In genomic region chr13:33965056-33966024, GRCm38 (mm10) we compare ENCODE assay signal across 8 mouse cellular contexts. TPM values are rescaled to one million over a fixed set of nuclear protein-coding genes. Genes with fewer than 3 reads are reported as not detected.
A peak's percentile ranks its signal among the peaks of the same experiment; 100 is the strongest.
DNase-seq lines count a peak whose midpoint lies in the region; ATAC-seq and TF ChIP-seq lines count a peak whose summit lies in the region.

No protein-coding gene starts in this region.

- no peaks in the 10 kb centered on the region for H3K27me3 ChIP-seq in kidney, adult 2 months (replicated peaks; ENCODE audit: control insufficient read depth, insufficient read depth, low read length)
- no peaks in the 10 kb centered on the region for H3K27me3 ChIP-seq in forebrain, postnatal 0 days (ENCODE audit: insufficient read depth, low read length)
- H3K27me3 ChIP-seq in limb, embryonic 12.5 days = no peaks in the 10 kb centered on the region
- H3K27me3 ChIP-seq in midbrain, embryonic 14.5 days (ENCODE audit: control insufficient read depth, insufficient read depth, low read length) = no peaks in the 10 kb centered on the region

- peak overlapping the region; percentile 69 for H3K4me3 ChIP-seq in kidney, adult 2 months (ENCODE audit: insufficient read depth, low read depth, low read length)
- H3K4me3 ChIP-seq in forebrain, postnatal 0 days (ENCODE audit: low read depth, low read length) = peak overlapping the region; percentile 43
- peak overlapping the region; percentile 58 for H3K4me3 ChIP-seq in limb, embryonic 12.5 days (replicated peaks)
- H3K4me3 ChIP-seq in midbrain, embryonic 14.5 days (replicated peaks; ENCODE audit: low read depth, low read length) = peak overlapping the region; percentile 42

- no peaks in the 10 kb centered on the region for H3K36me3 ChIP-seq in kidney, adult 2 months (ENCODE audit: control insufficient read depth, insufficient read depth, low read length)
- H3K36me3 ChIP-seq in forebrain, postnatal 0 days (ENCODE audit: insufficient read depth) = no peaks in the 10 kb centered on the region
- no peaks in the 10 kb centered on the region for H3K36me3 ChIP-seq in limb, embryonic 12.5 days
- no peaks in the 10 kb centered on the region for H3K36me3 ChIP-seq in midbrain, embryonic 14.5 days (ENCODE audit: control insufficient read depth, insufficient read depth, low read length)

- WGBS in kidney, adult 2 months = 9% methylated on average over 14 of the region's 14 CpGs
- WGBS in forebrain, postnatal 0 days = 25% methylated on average over 14 of the region's 14 CpGs
- 29% methylated on average over 14 of the region's 14 CpGs for WGBS in limb, embryonic 12.5 days
- WGBS in midbrain, embryonic 14.5 days = 27% methylated on average over 14 of the region's 14 CpGs

- H3K9me3 ChIP-seq in forebrain, postnatal 0 days (ENCODE audit: low read length) = no peaks in the 10 kb centered on the region
- H3K9me3 ChIP-seq in limb, embryonic 12.5 days = no peaks in the 10 kb centered on the region
- no peaks in the 10 kb centered on the region for H3K9me3 ChIP-seq in midbrain, embryonic 14.5 days (ENCODE audit: control insufficient read depth, low read length)

- no peak for TF ChIP-seq POLR2A in kidney, adult 2 months (IDR thresholded peaks at IDR 0.05; ENCODE audit: low read depth, low read length)

- peak overlapping the region; percentile 71 for H3K4me2 ChIP-seq in forebrain, postnatal 0 days (ENCODE audit: low read depth)
- H3K4me2 ChIP-seq in limb, embryonic 12.5 days = peak overlapping the region; percentile 61
- peak overlapping the region; percentile 58 for H3K4me2 ChIP-seq in midbrain, embryonic 14.5 days (ENCODE audit: low read length)

- H3K27ac ChIP-seq in kidney, adult 2 months (ENCODE audit: insufficient read depth, low read depth, low read length) = peak overlapping the region; percentile 92
- peak overlapping the region; percentile 66; the same call in 1 of the 2 replicates for H3K27ac ChIP-seq in forebrain, postnatal 0 days (ENCODE audit: low read depth, low read length)
- peak overlapping the region; percentile 91 for H3K27ac ChIP-seq in limb, embryonic 12.5 days
- H3K27ac ChIP-seq in midbrain, embryonic 14.5 days (replicated peaks; ENCODE audit: low read depth, low read length) = peak overlapping the region; percentile 65

- TF ChIP-seq CTCF in kidney, adult 2 months (conservative IDR thresholded peaks at IDR 0.05; ENCODE audit: insufficient read depth, insufficient read length, low read depth, low read length) = no peak
- TF ChIP-seq CTCF in forebrain, postnatal 0 days (IDR thresholded peaks at IDR 0.05; ENCODE audit: low read depth) = no peak

- ATAC-seq in activated CD4-positive, CD25-positive, alpha-beta regulatory T cell, adult 4 months = peak; percentile 54
- peak; percentile 26 for ATAC-seq in forebrain, postnatal 0 days
- ATAC-seq in limb, embryonic 12.5 days (ENCODE audit: insufficient number of reproducible peaks, insufficient read depth, low FRiP score, low TSS enrichment, low read depth) = no peak
- 0 out of 2 replicates have a peak, but pooled peaks have one; percentile 19 for ATAC-seq in midbrain, embryonic 14.5 days (ENCODE audit: low FRiP score, low TSS enrichment)

- H3K4me1 ChIP-seq in kidney, adult 2 months (ENCODE audit: control insufficient read depth, insufficient read depth, low read length) = no peaks in the 10 kb centered on the region
- no peaks in the 10 kb centered on the region for H3K4me1 ChIP-seq in forebrain, postnatal 0 days (ENCODE audit: insufficient read depth)
- peaks cover 7% of the 10 kb centered on the region; the same call in 1 of the 2 replicates for H3K4me1 ChIP-seq in limb, embryonic 12.5 days (replicated peaks)
- H3K4me1 ChIP-seq in midbrain, embryonic 14.5 days (ENCODE audit: control insufficient read depth, insufficient read depth, low read length) = no peaks in the 10 kb centered on the region

- peak; percentile 33 for DNase-seq in kidney, adult 2 months
- no peak for DNase-seq in kidney, postnatal 14 days
- no peak for DNase-seq in forebrain, postnatal 0 days
- DNase-seq in midbrain, embryonic 14.5 days = no peak
- no peak for DNase-seq in cerebellum, postnatal 25 days
- DNase-seq in left cerebral cortex, adult 9 months (ENCODE audit: low spot score in 2 of 2) = no peak

- H3K9ac ChIP-seq in forebrain, postnatal 0 days = peak overlapping the region; percentile 55
- peak overlapping the region; percentile 60 for H3K9ac ChIP-seq in limb, embryonic 12.5 days (replicated peaks)
- peak overlapping the region; percentile 49 for H3K9ac ChIP-seq in midbrain, embryonic 14.5 days (replicated peaks; ENCODE audit: low read length)

RNA-seq across cellular contexts. Expression of gene Nqo2, which starts 0.9 kb away (rescaled TPM):
- polyA plus RNA-seq in kidney, adult 2 months (2012; rRNA removed) = 14.6 and 21.2 TPM in 2 replicates
- 10 to 100 TPM in 1 of 2 experiments, 1 to 10 TPM in 1; 9.0 to 15.4 TPM for polyA plus RNA-seq in activated CD4-positive, CD25-positive, alpha-beta regulatory T cell, adult 4 months (2017; shearing (Covaris generic))
- 4.0 and 4.7 TPM in 2 replicates for total RNA-seq in forebrain, postnatal 0 days (2014; rRNA removed)
- polyA plus RNA-seq in forebrain, postnatal 0 days (2015; fragmentation: Nextera tagmentation; extraction: Ambion mirVana) = 4.7 and 6.3 TPM in 2 replicates
- 14.1 and 16.6 TPM in 2 replicates for polyA plus RNA-seq in limb, embryonic 12.5 days (2016; fragmentation: Nextera tagmentation; extraction: Ambion mirVana)
- polyA plus RNA-seq in midbrain, embryonic 14.5 days (2014; fragmentation: Nextera tagmentation; extraction: Ambion mirVana) = 4.7 and 9.4 TPM in 2 replicates

RNA-seq across cellular contexts. Expression of gene Ripk1, which starts 36.8 kb away (rescaled TPM):
- polyA plus RNA-seq in kidney, adult 2 months (2012; rRNA removed) = 7.4 and 7.6 TPM in 2 replicates
- polyA plus RNA-seq in activated CD4-positive, CD25-positive, alpha-beta regulatory T cell, adult 4 months (2017; shearing (Covaris generic)) = 10 to 100 TPM; 11.9 to 15.7 TPM
- total RNA-seq in forebrain, postnatal 0 days (2014; rRNA removed) = 8.2 and 10.3 TPM in 2 replicates
- polyA plus RNA-seq in forebrain, postnatal 0 days (2015; fragmentation: Nextera tagmentation; extraction: Ambion mirVana) = 2.3 and 3.4 TPM in 2 replicates
- 12.7 and 15.6 TPM in 2 replicates for polyA plus RNA-seq in limb, embryonic 12.5 days (2016; fragmentation: Nextera tagmentation; extraction: Ambion mirVana)
- polyA plus RNA-seq in midbrain, embryonic 14.5 days (2014; fragmentation: Nextera tagmentation; extraction: Ambion mirVana) = 4.2 and 4.7 TPM in 2 replicates

RNA-seq across cellular contexts. Expression of gene Serpinb6a, which starts 37.3 kb away (rescaled TPM):
- 26.6 and 31.1 TPM in 2 replicates for polyA plus RNA-seq in kidney, adult 2 months (2012; rRNA removed)
- polyA plus RNA-seq in activated CD4-positive, CD25-positive, alpha-beta regulatory T cell, adult 4 months (2017; shearing (Covaris generic)) = 10 to 100 TPM; 36.4 to 41.2 TPM
- total RNA-seq in forebrain, postnatal 0 days (2014; rRNA removed) = 53.0 and 62.6 TPM in 2 replicates
- 48.1 and 50.6 TPM in 2 replicates for polyA plus RNA-seq in forebrain, postnatal 0 days (2015; fragmentation: Nextera tagmentation; extraction: Ambion mirVana)
- 55.4 and 60.9 TPM in 2 replicates for polyA plus RNA-seq in limb, embryonic 12.5 days (2016; fragmentation: Nextera tagmentation; extraction: Ambion mirVana)
- polyA plus RNA-seq in midbrain, embryonic 14.5 days (2014; fragmentation: Nextera tagmentation; extraction: Ambion mirVana) = 31.0 and 40.0 TPM in 2 replicates

RNA-seq across cellular contexts. Expression of gene Serpinb6c, which starts 59.8 kb away (rescaled TPM):
- polyA plus RNA-seq in kidney, adult 2 months (2012; rRNA removed) = 0.11 TPM in 1 of 2 replicates, not detected in the other
- polyA plus RNA-seq in activated CD4-positive, CD25-positive, alpha-beta regulatory T cell, adult 4 months (2017; shearing (Covaris generic)) = not detected
- 0.85 and 2.2 TPM in 2 replicates for total RNA-seq in forebrain, postnatal 0 days (2014; rRNA removed)
- polyA plus RNA-seq in forebrain, postnatal 0 days (2015; fragmentation: Nextera tagmentation; extraction: Ambion mirVana) = 0.18 and 0.23 TPM in 2 replicates
- polyA plus RNA-seq in limb, embryonic 12.5 days (2016; fragmentation: Nextera tagmentation; extraction: Ambion mirVana) = 0.15 and 0.25 TPM in 2 replicates
- 0.16 TPM in 1 of 2 replicates, not detected in the other for polyA plus RNA-seq in midbrain, embryonic 14.5 days (2014; fragmentation: Nextera tagmentation; extraction: Ambion mirVana)
